Mouse (Mus musculus) brain, embryonic 14.5 days (tissue): ENCODE data around the gene Atxn2. TPM values are rescaled to one million over a fixed set of nuclear protein-coding genes. Genes with fewer than 3 reads are reported as not detected.
A peak's percentile ranks its signal among the peaks of the same experiment; 100 is the strongest.

Source experiments
- DNase-seq: peaks from one replicate; pipeline ENCODE4 v3.0.0-alpha.2; 2011; ENCODE audit warnings: low read depth
- CTCF ChIP-seq: fragments of 200-500 bp; IDR thresholded peaks from 2 replicates; pipeline ENCODE4 v1.5.1; 2012; ENCODE audit warnings: inconsistent platforms, mild to moderate bottlenecking, moderate library complexity, borderline replicate concordance; ENCODE audit not compliant: insufficient read depth, insufficient read length; ENCODE audit errors: extremely low read depth
- POLR2A ChIP-seq: fragments of 200-500 bp; IDR thresholded peaks from 2 replicates; pipeline ENCODE4 v1.6.1; 2012; ENCODE audit warnings: mild to moderate bottlenecking, inconsistent platforms, borderline replicate concordance; ENCODE audit not compliant: poor library complexity, insufficient read depth, insufficient read length, severe bottlenecking; ENCODE audit errors: extremely low read depth
- polyA plus RNA-seq: library from polyadenylated mRNA; depleted of rRNA; stranded (reverse); fragments of >200 nt; gene quantifications from 2 replicates; pipeline ENCODE4 v1.2.3, GENCODE M21; 2012

Atxn2 gene
- polyA plus RNA-seq, 1 experiment, result 226 TPM

DNA sequence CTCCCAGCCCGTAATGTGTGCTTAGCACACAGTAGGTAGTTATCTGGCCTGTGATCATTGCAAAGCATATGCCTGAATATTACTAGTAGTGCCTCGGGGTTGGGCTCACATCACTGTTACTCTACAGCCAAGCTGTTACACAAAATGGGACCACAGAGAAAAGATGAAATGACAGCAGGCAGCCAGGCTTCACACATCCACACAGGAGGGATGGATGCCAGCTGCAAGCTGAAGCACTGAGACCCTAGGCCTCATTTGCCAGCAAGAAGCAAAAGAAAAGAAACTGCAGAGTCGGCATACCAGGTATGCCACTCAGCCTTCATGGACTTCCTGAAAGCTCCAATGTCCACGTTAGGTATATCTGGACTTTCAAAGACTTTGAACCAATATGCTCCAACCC is 116.7 kb downstream of the Atxn2 start:
- TF ChIP-seq POLR2A (no peak), CTCF (no peak)
- peak; percentile 76 for DNase-seq

DNA sequence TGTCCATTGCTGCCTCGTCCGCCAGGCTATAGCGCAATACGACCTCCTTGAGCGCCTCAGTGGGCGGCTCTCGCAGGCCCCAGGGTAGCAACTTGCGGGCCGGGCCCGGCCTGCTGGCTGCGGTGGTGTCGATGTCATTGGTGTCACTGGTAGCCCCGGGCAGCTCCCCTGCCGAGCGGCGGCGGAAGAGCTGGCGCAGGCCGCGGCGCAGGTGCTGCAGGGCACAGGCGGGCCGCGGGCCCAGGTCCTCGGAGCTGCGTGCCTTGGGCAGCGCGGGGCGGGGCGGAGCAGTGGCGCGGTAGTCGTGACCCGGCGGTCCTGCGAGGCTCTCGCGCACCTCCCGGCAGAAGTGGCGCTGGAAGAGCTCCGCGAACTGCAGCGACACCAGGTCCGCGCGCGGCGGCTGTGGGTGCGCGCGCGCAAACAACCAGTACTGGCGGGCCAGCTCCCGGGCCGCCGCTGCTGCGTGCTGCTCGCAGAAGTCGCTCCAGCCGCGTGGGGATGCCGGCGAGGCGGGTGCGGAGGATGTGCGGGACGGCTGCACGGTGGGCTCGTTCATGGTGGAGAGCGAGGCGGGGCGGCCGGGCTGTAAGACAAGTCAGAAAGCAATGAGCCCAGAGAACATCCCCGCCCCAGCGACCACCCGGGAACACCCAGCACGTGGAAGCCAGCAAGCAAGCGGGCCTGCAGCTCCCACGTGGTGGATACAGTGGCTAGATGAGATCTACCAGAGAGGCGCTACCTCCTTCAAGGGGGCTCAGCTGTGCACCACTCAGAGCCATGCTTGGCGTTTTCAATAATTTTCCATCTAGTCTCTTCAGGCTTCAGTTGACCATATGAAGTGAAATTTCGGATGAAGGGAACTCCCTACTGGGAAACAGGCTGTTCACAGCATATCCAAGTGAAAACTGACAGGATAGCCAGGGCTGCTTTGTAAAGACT is 117.6 kb downstream of the Atxn2 start:
- DNase-seq, result peak; percentile 72
- TF ChIP-seq CTCF, result 0 out of 2 replicates have a peak, but pooled peaks have one; percentile 0
- TF ChIP-seq POLR2A, result no peak

DNA sequence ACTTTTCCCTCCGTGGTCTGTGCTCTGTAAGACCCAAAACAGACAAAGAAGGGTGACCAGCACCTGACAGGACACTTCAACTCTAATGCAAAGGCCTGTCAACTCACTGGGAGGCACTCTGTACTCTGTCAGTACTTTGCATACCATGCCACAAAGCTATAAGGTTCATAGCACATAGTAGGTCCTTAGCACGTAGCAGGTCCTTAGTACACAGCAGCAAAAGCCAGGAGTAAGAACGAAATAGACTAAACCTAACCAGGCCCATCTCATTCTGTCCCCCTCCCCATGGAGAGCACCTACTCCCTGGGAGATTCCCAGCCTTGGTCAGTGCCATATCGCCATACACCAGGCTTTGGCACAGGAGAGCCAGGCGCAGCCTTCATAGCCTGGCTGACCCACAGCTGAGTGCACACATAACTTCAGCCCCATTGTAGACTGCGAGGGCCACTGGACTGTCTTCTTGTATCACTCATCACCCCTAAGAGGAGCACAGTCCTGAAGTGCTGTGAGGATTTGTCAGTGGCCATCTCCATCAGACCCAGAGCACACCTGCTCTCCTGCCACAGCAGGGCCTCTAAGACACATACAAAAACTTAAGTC is 120.0 kb downstream of the Atxn2 start:
- DNase-seq, result no peak
- no peak for TF ChIP-seq POLR2A
- no peak for TF ChIP-seq CTCF

DNA sequence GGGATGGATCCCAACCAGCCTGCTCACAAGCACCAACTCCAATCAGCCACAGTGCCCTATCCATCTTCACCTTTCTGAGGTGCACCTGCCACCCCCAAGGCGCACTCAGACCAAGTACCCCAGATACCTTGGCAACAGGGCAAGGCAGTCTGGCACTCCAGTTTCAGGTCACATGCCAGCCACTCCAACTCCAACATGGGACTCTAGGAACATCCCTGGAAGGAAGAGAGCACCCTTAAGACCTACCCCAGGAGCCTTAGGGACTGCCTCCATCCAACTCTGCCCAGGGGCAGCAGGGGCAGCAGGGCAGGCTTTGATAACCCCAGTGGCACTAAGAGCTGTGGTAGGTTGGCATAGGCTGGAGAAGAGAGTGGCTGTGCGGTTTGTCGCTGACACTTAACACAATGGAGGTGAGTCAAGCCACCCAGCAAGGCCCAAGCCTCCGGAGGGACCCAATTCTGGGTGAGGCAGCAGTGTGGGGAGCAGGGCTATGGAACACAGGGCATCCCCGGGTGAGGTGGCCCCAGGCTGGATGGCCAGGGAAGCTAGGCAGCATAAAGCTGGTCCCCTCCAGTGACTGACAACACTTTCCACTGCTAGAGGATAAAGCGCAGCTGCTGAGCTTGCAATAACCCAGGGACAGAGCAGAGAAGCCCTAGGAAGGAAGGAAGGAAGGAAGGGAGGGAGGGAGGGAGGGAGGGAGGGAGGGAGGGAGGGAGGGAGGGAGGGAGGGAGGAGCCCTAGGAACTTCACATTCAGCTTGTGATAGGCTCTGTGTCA is 121.4 kb downstream of the Atxn2 start:
- no peak for DNase-seq
- no peak for TF ChIP-seq POLR2A
- no peak for TF ChIP-seq CTCF

DNA sequence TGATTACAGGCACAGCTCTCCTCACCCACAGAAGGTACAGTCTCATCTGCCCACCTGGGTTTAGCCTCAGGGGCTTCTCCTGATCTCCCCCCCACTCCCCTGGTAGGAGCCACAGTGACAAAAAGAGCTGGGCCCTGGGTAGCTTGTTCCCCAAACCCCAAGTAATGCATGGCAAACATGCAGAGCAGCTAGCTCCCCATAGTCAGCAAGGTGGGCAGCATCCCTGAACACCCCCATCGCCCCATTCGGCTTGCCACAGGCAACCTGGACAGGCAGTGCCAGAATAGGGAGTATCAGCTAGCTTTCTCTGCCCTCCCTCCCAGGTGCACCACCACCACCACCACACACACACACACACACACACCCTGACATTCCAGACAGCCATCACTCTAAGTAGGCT is 122.0 kb downstream of the Atxn2 start:
- DNase-seq, result no peak
- no peak for TF ChIP-seq CTCF
- TF ChIP-seq POLR2A, result no peak

DNA sequence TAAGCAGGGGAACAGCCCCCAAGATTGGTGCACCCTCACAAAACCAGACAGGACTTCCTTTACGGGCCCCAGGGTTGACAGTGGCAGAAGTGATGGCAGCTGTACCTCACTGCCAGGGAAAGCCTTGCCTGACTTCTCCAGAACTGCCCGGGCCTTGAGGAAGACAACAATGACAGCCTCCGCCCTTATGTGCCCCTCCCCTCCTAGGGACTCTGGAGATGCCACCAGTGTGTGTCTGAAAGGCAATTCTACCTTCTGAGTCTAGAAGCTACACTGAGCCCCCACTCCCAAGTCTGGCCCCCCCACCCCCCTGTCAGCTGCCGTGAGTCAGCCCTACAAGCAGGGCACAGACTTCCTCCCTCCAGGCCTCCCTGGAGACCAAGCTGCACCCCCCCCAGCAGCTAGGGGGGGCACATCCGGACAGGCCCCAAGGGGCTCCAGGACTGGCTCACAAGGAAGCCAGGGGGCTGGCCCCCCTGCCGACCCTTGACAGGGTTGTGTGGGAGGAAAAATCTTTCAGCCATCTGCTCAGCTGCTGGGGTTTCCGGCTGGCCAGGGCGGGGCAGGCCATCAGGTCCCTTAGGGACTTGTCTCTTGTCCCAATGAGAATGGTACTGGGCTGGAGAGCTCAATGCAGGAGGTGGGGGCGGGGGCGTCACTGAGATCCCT is 122.6 kb downstream of the Atxn2 start:
- no peak for DNase-seq
- TF ChIP-seq CTCF (no peak), POLR2A (no peak)

DNA sequence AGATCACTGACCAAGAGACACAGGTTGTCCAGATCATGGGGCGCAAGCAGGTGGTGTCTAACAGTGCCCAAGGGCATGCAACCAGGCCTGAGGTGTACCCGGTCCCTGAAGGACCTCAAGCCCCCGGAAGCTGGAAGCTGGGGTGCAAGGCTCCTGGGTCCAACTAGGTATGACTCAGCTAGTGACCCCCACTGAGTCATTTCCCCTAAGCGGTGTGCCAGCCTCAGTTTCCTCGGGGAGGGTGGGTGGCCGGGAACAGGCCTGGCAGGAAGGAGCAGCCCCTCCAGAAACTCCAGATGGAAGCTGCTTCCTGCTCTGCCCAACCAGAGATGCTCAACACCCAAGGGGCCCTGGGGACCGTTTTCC is 123.1 kb downstream of the Atxn2 start:
- DNase-seq, result no peak
- no peak for TF ChIP-seq CTCF
- TF ChIP-seq POLR2A, result no peak

DNA sequence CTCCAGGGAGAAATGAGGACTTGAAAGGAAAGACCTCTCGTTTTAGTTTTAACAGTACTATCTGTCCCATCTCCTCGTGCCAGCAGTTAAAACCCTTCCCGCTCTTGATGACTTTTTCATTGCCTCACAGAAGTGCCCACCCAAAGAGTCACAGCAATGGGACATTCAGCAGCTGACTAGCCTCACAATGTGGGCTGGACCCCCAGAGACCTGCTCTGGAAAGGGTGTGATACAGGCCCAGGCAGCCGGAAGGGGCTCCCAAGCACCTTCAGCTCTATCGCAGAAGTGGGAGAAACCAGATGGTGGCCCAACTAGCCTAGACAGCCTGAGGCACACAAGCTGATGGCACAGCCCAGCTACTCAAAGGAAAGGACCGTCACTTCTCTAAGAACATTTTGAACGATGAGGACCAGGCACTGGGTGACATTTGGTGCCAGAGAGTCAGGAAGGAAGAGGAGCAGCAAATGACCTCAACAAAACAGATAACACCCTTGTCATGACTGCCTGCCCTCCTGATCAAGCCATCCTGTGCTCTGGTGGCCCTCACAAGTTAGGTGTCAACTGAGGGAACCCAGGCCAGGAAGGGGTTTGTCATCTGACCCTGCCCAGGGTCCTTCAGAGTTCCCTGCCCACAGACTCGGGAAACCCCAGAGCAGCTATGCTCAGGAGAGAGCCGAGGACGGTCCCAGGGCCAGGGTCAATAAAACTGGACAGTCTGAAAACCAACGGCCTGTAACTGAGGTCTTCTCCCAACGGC is 124.0 kb downstream of the Atxn2 start:
- no peak for DNase-seq
- TF ChIP-seq POLR2A, result no peak
- no peak for TF ChIP-seq CTCF

DNA sequence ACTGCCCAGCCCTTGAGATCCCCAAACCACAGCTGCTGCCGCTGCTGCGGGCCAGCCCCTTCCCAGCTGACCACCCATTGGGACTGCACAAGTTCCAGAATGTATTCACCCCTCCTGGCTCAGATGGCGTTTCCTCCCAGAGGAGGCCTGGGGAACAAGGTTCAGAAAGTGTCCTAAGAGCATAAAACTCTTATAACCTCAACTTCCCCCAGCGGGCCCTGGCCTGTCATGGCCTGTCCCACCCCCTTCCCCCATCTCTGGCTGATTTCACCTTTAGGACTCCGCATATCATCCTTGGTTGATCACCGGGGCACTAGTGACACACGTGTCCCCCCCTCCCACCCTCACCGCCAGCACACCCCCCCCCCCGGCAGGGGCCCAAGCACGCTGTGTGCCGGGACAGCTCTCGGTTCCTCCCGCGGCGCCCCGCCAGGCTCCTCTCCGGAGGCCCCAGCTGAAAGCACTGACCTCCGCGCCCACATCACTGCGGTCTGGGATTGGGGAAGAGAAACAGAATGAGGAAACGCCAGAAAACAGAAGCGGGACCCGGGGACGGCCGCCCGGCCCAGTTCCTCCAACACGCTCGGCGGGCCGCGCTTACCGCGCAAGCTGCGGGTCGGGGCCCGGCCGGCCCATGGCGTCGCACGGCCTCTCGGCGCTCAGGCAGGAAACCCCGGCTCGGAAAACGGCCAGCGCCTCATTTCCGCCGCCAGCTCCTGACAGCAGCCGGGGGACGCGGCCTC is 125.0 kb downstream of the Atxn2 start:
- DNase-seq, result no peak
- TF ChIP-seq POLR2A, result no peak
- TF ChIP-seq CTCF, result no peak
